Mouse (Mus musculus): Measurements from ENCODE around the gene Nrxn2. TPM values are rescaled to one million over a fixed set of nuclear protein-coding genes. Genes with fewer than 3 reads are reported as not detected.

Gene Nrxn2
- polyA plus RNA-seq, 1 experiment from 2014 or later, result 0.50 TPM

GRCm38 (mm10) chr19:6377327-6378040, 41.0 kb upstream of the Nrxn2 start:
- WGBS (ENCODE audit: insufficient replicate concordance), result 82% methylated on average over 11 of the region's 11 CpGs
- no peak for ATAC-seq (ENCODE audit: low read depth)
- H3K36me3 ChIP-seq (ENCODE audit: control insufficient read depth, insufficient read depth), result peaks cover 62% of the 10 kb centered on the region

GRCm38 (mm10) chr19:6380411-6381166, 37.9 kb upstream of the Nrxn2 start:
- Histone ChIP-seq H3K27me3 (ENCODE audit: control insufficient read depth, insufficient read depth, low read depth, low read length) (no peaks in the 10 kb centered on the region), H3K36me3 (ENCODE audit: control insufficient read depth, insufficient read depth) (peaks cover 32% of the 10 kb centered on the region), H3K9ac (ENCODE audit: low read depth, low read length) (no peak overlapping the region), H3K27ac (ENCODE audit: low read length) (no peak overlapping the region), H3K4me2 (ENCODE audit: low read depth, low read length) (no peak overlapping the region), H3K4me1 (ENCODE audit: control insufficient read depth, low read depth, low read length) (no peaks in the 10 kb centered on the region; the same call in none of the 2 replicates), H3K9me3 (replicated peaks; ENCODE audit: control insufficient read depth, low read length) (no peaks in the 10 kb centered on the region), H3K4me3 (ENCODE audit: low read depth, low read length) (no peak overlapping the region)
- 86% methylated on average over 9 of the region's 9 CpGs for WGBS (ENCODE audit: insufficient replicate concordance)
- ATAC-seq (ENCODE audit: low read depth), result no peak

More at GRCm38 (mm10) chr19:6377327-6378040, 41.0 kb upstream of the Nrxn2 start:
- no peak overlapping the region for H3K4me2 ChIP-seq (ENCODE audit: low read depth, low read length)
- no peaks in the 10 kb centered on the region; the same call in 1 of the 2 replicates for H3K4me1 ChIP-seq (ENCODE audit: control insufficient read depth, low read depth, low read length)
- H3K27ac ChIP-seq (ENCODE audit: low read length), result no peak overlapping the region
- H3K27me3 ChIP-seq (ENCODE audit: control insufficient read depth, insufficient read depth, low read depth, low read length), result no peaks in the 10 kb centered on the region
- no peak overlapping the region for H3K4me3 ChIP-seq (ENCODE audit: low read depth, low read length)
- no peak overlapping the region for H3K9ac ChIP-seq (ENCODE audit: low read depth, low read length)
- no peaks in the 10 kb centered on the region for H3K9me3 ChIP-seq (replicated peaks; ENCODE audit: control insufficient read depth, low read length)

- H3K4me1 ChIP-seq (ENCODE audit: control insufficient read depth, low read depth, low read length), result no peaks in the 10 kb centered on the region; the same call in none of the 2 replicates
- no peak overlapping the region for H3K4me3 ChIP-seq (ENCODE audit: low read depth, low read length)
- H3K9me3 ChIP-seq (replicated peaks; ENCODE audit: control insufficient read depth, low read length), result no peaks in the 10 kb centered on the region
- H3K4me2 ChIP-seq (ENCODE audit: low read depth, low read length), result no peak overlapping the region
- no peak for ATAC-seq (ENCODE audit: low read depth)
- H3K36me3 ChIP-seq (ENCODE audit: control insufficient read depth, insufficient read depth), result peaks cover 25% of the 10 kb centered on the region
- no peak overlapping the region for H3K9ac ChIP-seq (ENCODE audit: low read depth, low read length)
- H3K27me3 ChIP-seq (ENCODE audit: control insufficient read depth, insufficient read depth, low read depth, low read length), result no peaks in the 10 kb centered on the region
- WGBS (ENCODE audit: insufficient replicate concordance), result 70% methylated on average over 5 of the region's 5 CpGs
- no peak overlapping the region for H3K27ac ChIP-seq (ENCODE audit: low read length)
These were observed 37.3 kb upstream of the Nrxn2 start for GRCm38 (mm10) chr19:6381238-6381637.

DNA sequence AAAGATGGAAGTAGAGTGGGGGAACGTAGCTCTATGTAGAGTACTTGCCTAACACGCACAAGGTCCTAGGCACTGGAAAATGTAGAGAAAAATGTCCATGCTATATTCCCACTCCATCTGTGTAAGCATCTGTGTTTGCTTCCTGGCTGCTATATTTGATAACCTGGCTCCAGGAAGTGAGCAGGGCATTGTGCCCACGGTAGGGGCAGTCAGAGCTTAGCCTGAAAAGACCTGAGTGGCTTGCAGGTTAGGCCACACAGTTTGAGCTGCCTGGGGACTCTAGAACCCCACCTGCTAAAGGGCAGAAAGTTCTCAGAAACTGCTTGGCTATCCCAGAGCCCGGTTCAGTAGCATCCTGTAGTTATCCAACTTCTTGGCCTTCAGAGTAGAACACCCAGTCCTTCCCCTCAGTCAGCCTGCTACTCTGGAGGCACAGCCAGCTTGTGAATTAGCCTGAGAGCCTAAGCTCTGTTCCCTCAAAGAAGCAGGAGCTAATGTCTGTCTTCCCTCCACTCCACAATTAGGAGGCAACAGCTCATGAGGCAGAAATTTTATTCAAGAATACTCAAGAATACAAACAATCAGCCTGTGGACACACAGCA, 36.1 kb upstream of the Nrxn2 start:
- Histone ChIP-seq H3K4me1 (ENCODE audit: control insufficient read depth, low read depth, low read length) (no peaks in the 10 kb centered on the region; the same call in none of the 2 replicates), H3K4me3 (ENCODE audit: low read depth, low read length) (no peak overlapping the region), H3K9ac (ENCODE audit: low read depth, low read length) (no peak overlapping the region), H3K27ac (ENCODE audit: low read length) (no peak overlapping the region), H3K27me3 (ENCODE audit: control insufficient read depth, insufficient read depth, low read depth, low read length) (no peaks in the 10 kb centered on the region), H3K4me2 (ENCODE audit: low read depth, low read length) (no peak overlapping the region), H3K9me3 (replicated peaks; ENCODE audit: control insufficient read depth, low read length) (no peaks in the 10 kb centered on the region), H3K36me3 (ENCODE audit: control insufficient read depth, insufficient read depth) (peaks cover 13% of the 10 kb centered on the region)
- ATAC-seq (ENCODE audit: low read depth), result no peak
- 43% methylated on average over 4 of the region's 4 CpGs for WGBS (ENCODE audit: insufficient replicate concordance)

DNA sequence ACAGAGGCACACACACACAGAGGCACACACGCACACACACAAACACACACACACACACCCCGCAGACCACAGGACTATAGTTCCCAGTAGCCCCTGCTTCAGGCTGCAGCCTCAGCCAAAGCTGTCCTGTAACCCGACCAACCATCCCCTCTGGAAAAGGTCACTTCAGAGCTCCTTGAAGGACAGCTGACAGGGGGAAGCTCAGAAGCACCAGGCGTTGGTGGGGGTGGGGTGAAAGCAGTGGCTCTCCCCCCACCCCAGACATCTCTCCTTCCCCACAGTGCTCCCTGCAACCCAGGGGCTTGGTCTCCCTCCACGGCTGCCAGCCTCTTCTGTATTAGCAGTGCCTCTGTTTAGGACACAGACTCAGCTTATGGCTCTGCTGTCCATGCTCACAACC, 35.1 kb upstream of the Nrxn2 start:
- no peak overlapping the region for H3K9ac ChIP-seq (ENCODE audit: low read depth, low read length)
- no peaks in the 10 kb centered on the region for H3K9me3 ChIP-seq (replicated peaks; ENCODE audit: control insufficient read depth, low read length)
- no peaks in the 10 kb centered on the region; the same call in none of the 2 replicates for H3K4me1 ChIP-seq (ENCODE audit: control insufficient read depth, low read depth, low read length)
- no peak overlapping the region for H3K4me3 ChIP-seq (ENCODE audit: low read depth, low read length)
- H3K36me3 ChIP-seq (ENCODE audit: control insufficient read depth, insufficient read depth), result peaks cover 3% of the 10 kb centered on the region; the same call in 1 of the 2 replicates
- ATAC-seq (ENCODE audit: low read depth), result no peak
- WGBS (ENCODE audit: insufficient replicate concordance), result 31% methylated on average over 5 of the region's 5 CpGs
- H3K27me3 ChIP-seq (ENCODE audit: control insufficient read depth, insufficient read depth, low read depth, low read length), result no peaks in the 10 kb centered on the region
- no peak overlapping the region for H3K4me2 ChIP-seq (ENCODE audit: low read depth, low read length)
- no peak overlapping the region for H3K27ac ChIP-seq (ENCODE audit: low read length)

DNA sequence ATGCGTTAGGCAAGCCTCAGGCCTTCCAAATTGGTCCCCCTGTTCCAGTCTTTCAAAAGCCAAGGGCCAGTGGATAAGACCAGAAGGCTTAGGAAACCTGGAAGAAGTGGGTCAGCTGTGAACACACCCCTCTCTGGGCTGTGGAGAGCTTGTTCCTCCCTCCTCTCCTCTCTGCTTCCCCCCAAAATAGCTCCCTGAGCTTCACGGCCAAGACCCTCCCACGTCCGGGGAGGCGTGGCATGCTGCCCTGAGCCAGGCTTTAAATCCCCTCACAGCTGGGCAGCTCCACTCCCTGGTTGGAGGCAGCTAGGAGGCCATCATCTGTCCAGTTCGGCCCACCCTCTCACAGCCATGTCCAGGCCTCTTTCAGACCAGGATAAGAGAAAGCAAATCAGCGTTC, 34.4 kb upstream of the Nrxn2 start, which contains the start of gene Pygm:
TSS of gene Pygm (plus strand) at position 272 of the 400 bp plus-strand sequence.
- Histone ChIP-seq H3K36me3 (ENCODE audit: control insufficient read depth, insufficient read depth) (no peaks in the 10 kb centered on the region), H3K9ac (ENCODE audit: low read depth, low read length) (no peak within 1 kb of the TSS), H3K4me2 (ENCODE audit: low read depth, low read length) (no peak within 1 kb of the TSS), H3K4me1 (ENCODE audit: control insufficient read depth, low read depth, low read length) (no peaks in the 10 kb centered on the region; the same call in none of the 2 replicates), H3K9me3 (replicated peaks; ENCODE audit: control insufficient read depth, low read length) (no peaks in the 10 kb centered on the region), H3K27ac (ENCODE audit: low read length) (no peak within 1 kb of the TSS), H3K4me3 (ENCODE audit: low read depth, low read length) (no peak within 1 kb of the TSS), H3K27me3 (ENCODE audit: control insufficient read depth, insufficient read depth, low read depth, low read length) (no peaks in the 10 kb centered on the region)
- WGBS (ENCODE audit: insufficient replicate concordance), result 24% methylated on average over 7 of the region's 7 CpGs
- ATAC-seq (ENCODE audit: low read depth), result 0 out of 2 replicates have a peak, but pooled peaks have one; percentile 19

DNA sequence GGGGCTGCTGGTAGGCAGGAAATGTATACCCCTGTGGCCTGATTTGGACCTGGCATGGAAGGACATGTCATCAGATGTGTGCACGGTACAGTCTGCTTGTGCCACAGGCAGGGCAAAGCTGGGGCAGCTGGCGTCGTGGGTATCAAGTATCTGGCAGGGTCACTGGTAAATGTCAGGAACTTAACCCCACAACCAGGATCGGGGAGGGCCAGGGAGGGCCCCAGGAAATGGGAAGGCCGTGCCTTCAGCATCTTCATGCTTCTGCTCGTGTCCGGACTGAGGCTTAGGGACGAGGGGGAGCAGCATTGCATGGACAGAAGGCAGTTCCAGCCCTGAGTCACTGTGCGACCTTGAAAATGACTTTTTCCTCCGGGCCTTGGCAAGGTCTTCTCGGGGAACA, 33.6 kb upstream of the Nrxn2 start:
- H3K27me3 ChIP-seq (ENCODE audit: control insufficient read depth, insufficient read depth, low read depth, low read length), result no peaks in the 10 kb centered on the region; the same call in 1 of the 2 replicates
- no peak overlapping the region for H3K4me2 ChIP-seq (ENCODE audit: low read depth, low read length)
- H3K36me3 ChIP-seq (ENCODE audit: control insufficient read depth, insufficient read depth), result no peaks in the 10 kb centered on the region
- ATAC-seq (ENCODE audit: low read depth), result no peak
- WGBS (ENCODE audit: insufficient replicate concordance), result 62% methylated on average over 11 of the region's 11 CpGs
- H3K9ac ChIP-seq (ENCODE audit: low read depth, low read length), result no peak overlapping the region
- H3K27ac ChIP-seq (ENCODE audit: low read length), result no peak overlapping the region
- no peak overlapping the region for H3K4me3 ChIP-seq (ENCODE audit: low read depth, low read length)
- H3K4me1 ChIP-seq (ENCODE audit: control insufficient read depth, low read depth, low read length), result peaks cover 6% of the 10 kb centered on the region
- H3K9me3 ChIP-seq (replicated peaks; ENCODE audit: control insufficient read depth, low read length), result no peaks in the 10 kb centered on the region

DNA sequence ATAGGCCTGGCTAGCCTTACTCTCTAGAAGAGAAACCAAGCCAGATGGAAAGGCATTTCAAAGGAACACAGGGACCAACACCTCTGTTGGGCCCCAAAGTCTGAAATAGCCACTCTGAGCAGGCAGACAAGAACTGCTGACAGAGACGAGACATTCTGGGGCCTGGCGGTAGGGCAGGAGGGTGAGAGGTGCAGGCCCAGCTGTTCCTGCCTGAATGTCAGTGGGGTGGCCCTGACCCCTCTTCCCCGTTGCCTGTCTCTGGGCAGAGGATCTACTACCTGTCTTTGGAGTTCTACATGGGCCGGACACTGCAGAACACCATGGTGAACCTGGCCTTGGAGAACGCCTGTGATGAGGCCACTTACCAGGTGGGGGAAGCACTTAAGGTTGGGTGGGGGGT, 33.1 kb upstream of the Nrxn2 start:
- Histone ChIP-seq H3K4me1 (ENCODE audit: control insufficient read depth, low read depth, low read length) (peaks cover 10% of the 10 kb centered on the region), H3K9ac (ENCODE audit: low read depth, low read length) (no peak overlapping the region), H3K4me3 (ENCODE audit: low read depth, low read length) (no peak overlapping the region), H3K4me2 (ENCODE audit: low read depth, low read length) (no peak overlapping the region), H3K27me3 (ENCODE audit: control insufficient read depth, insufficient read depth, low read depth, low read length) (no peaks in the 10 kb centered on the region; the same call in 1 of the 2 replicates), H3K9me3 (replicated peaks; ENCODE audit: control insufficient read depth, low read length) (no peaks in the 10 kb centered on the region), H3K27ac (ENCODE audit: low read length) (no peak overlapping the region), H3K36me3 (ENCODE audit: control insufficient read depth, insufficient read depth) (no peaks in the 10 kb centered on the region)
- WGBS (ENCODE audit: insufficient replicate concordance), result 62% methylated on average over 5 of the region's 5 CpGs
- no peak for ATAC-seq (ENCODE audit: low read depth)

Data from liver, embryonic 16.5 days (tissue).